Mouse (Mus musculus): Measurements from ENCODE around the gene Rnf141. TPM values are rescaled to one million over a fixed set of nuclear protein-coding genes. Genes with fewer than 3 reads are reported as not detected.
A peak's percentile ranks its signal among the peaks of the same experiment; 100 is the strongest.

The Rnf141 gene
- total RNA-seq, 2 experiments from 2014 or later = 20.1 to 21.4 TPM

DNA sequence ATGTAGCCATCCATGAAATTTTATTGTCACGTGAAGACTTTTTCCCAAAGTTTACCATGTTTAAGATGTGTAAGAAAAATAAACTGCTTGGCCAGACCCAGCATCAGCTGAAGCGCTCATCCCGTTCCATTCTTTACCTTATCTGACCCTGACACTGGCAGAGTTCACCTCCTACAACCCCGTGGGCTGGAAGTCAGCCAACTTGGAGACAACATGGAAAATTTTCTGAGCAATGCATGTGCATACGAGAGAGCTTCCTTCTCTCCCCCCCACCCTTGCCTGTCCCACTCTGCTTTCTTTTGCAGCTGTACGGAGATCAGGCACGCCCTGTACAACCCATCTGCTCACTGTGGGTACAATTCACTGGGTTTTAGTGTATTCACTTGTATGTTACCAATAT is 62.1 kb downstream of the Rnf141 start:
- peak overlapping the region; percentile 77 for H3K27ac ChIP-seq
- intact Hi-C loops (cut with DNase I) = no loop called here
- no peak overlapping the region for H3K4me3 ChIP-seq
- TF ChIP-seq CTCF (IDR thresholded peaks at IDR 0.05) = no peak
- no peak for DNase-seq

DNA sequence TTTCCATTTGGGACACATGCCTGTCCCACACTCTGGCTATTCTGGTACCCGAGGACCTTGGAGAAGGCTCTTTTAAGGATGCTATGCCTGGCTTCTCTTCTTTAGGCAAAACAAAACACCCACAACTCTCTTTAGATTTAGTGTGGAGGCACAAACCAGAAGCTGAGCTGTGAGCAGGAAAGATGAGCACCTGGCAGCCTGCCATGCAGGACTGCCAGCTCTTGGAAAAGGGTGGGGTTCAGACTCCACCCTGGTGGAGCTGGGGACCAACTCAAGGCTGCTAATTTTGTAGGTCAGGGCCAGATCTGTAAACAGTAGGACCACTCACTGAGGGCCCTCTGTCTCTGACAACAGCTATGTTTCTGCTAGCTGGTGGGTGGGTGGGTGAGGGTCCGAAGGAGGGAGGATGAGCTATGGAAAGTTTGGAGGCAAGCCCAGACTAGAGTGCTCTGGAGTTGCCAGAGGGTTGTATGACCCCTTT is 63.0 kb downstream of the Rnf141 start:
- no peak for TF ChIP-seq CTCF (IDR thresholded peaks at IDR 0.05)
- Histone ChIP-seq H3K27ac (peak overlapping the region; percentile 77), H3K4me3 (no peak overlapping the region)
- DNase-seq = peak; percentile 76
- intact Hi-C loops (cut with DNase I) = no loop called here

DNA sequence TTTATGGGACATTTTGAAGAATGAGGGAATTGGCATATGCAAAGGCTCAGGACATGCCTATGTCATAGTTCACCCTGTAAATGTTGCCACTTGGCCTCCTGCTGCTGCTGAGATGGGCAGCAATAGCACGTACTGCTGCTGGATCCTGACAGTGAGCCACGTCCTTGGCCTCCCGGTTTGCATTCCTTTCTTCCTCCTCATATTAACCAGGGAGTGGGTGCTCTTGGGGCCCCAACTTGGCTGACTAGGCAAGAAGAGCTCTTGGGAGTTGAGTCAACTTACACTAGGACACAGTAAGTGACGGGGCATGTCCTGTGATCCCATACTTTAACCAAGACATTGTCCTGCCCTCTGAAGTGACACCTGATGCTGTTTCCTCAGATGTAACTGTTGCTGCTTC is 63.7 kb downstream of the Rnf141 start:
- Histone ChIP-seq H3K4me3 (no peak overlapping the region), H3K27ac (peak overlapping the region; percentile 77)
- no peak for DNase-seq
- TF ChIP-seq CTCF (IDR thresholded peaks at IDR 0.05) = no peak
- intact Hi-C loops (cut with DNase I) = no loop called here

DNA sequence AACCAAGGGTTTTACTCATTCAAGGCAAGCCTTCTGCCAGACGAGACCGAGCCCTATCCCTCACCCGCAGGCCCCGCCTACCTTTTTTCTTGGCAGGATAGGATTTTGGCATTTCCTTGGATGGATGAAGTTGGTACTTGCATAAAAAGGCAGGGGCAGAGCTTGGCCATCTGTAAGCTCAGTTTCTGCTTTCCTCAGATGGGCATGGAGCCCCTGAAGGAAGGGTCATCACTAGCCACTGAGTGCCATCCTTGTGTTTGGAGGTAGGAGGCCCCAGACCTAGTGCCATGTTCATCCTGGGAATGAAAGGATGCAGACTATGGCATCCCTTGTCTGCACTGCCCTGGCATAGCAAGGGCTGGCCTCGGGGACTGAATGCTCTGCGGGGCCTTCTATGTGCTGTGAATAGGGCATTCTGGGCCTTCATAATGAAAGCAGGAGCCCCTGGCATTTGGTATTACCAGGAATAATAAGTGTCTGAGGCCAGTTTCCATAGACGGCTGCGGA is 64.6 kb downstream of the Rnf141 start:
- intact Hi-C loops (cut with DNase I) = no loop called here
- TF ChIP-seq CTCF (IDR thresholded peaks at IDR 0.05) = no peak
- no peak overlapping the region for H3K27ac ChIP-seq

DNA sequence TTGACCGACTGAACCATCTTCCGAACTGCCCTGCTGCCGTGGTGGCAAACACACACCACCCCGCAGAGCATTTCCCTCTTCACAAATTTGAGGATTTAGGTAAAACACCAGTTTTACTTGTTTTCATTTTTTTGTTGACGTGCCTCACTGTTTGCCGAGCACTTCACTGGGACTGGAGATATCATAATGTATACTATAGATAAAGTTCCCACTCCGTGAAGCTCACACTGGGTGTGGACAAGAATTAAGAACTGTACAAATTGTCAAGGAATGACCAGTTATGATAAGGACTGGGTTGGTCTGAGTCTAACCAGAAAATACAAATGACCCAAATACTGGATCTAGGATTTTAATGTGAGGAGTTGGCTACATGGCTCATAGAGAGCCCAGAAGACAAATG is 65.3 kb downstream of the Rnf141 start:
- intact Hi-C loops (cut with DNase I) = no loop called here
- TF ChIP-seq CTCF (IDR thresholded peaks at IDR 0.05) = no peak
- peak overlapping the region; percentile 20; the same call in 1 of the 2 replicates for H3K27ac ChIP-seq
- DNase-seq = no peak
- no peak overlapping the region for H3K4me3 ChIP-seq

More for the DNA sequence above, 64.6 kb downstream of the Rnf141 start:
- no peak overlapping the region for H3K4me3 ChIP-seq
- DNase-seq = no peak

DNA sequence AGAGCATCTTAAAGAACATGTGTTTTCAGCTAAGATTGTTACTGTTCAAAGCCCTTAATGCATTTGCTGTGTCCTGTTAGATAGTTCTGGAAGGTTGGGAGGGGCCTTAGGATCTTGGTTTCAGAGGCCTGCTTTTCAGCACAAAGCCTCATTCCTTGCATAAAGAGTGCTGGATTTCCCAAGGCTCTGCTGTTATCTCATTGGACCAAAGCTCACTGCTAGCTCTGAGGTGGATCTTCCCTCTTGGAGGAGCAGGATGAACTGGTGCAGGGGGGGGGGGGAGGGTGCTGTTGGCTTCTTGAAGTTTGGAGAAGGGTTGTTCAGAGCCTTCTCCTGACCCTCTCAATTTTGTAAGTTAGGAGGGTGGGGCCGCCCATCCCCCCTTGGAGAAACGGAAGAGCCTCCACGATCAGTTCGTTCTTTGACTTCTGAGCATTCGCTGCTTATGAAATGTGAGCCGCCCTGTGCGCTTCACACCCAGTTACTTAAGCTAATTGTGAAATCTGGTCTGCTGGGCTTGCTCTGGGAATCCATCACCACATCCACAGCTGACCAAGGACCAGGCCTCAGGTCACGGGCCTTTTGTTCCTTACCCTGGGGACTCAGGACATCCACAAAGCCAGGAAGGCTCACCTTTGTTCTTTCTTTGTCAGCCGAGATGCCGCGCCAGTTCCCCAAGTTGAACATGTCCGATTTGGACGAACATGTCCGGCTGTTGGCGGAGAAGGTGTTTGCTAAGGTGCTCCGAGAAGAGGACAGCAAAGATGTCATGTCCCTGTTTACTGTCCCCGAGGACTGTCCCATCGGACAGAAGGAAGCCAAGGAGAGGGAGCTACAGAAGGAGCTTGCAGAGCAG is 66.9 kb downstream of the Rnf141 start:
- Histone ChIP-seq H3K27ac (peak overlapping the region; percentile 28), H3K4me3 (no peak overlapping the region; the same call in 1 of the 2 replicates)
- DNase-seq = no peak
- intact Hi-C loops (cut with DNase I) = no loop called here
- TF ChIP-seq CTCF (IDR thresholded peaks at IDR 0.05) = no peak

DNA sequence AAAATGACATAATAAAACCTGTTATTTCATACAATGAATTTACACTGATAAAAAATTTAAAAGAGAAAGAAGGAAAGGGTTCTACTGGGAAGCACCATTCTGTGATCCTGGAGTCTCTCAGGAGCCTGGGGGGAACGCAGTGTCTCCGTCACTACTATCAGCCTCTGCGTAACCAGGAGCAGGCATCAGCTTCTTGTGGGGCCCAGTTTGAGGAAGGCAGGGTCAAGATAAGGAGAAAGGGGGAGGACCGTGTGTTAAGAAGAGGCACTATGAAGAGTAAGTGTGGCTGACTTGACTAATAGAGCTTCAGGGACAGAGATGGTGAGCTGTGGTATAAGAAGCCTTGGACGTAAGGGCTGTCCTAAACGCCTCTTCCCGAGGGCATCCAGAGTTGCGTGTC is 69.6 kb downstream of the Rnf141 start:
- no peak for TF ChIP-seq CTCF (IDR thresholded peaks at IDR 0.05)
- intact Hi-C loops (cut with DNase I) = no loop called here
- DNase-seq = no peak
- Histone ChIP-seq H3K4me3 (no peak overlapping the region), H3K27ac (no peak overlapping the region)

DNA sequence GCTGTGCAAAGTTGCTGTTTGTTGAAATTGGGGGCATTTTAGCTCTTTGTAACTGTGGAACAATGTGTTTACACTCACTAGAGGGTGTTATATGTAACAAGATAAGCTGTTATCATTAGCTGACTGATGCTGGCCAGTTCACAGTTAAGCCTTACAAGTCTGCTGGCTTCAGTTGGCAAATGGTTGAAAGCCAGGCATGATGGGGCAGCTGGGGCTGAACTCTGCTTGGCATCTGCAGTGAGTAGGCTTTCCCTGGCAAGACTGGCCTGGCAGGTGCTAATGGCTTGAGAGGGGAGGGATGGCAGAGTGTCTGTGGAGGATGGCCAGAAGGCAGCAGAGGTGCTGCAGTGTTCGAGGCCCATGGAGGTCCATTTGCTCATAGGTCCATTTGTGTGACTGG is 70.2 kb downstream of the Rnf141 start:
- Histone ChIP-seq H3K27ac (peak overlapping the region; percentile 81), H3K4me3 (peak overlapping the region; percentile 56)
- intact Hi-C loops (cut with DNase I) = no loop called here
- peak; percentile 88 for DNase-seq
- TF ChIP-seq CTCF (IDR thresholded peaks at IDR 0.05) = no peak

DNA sequence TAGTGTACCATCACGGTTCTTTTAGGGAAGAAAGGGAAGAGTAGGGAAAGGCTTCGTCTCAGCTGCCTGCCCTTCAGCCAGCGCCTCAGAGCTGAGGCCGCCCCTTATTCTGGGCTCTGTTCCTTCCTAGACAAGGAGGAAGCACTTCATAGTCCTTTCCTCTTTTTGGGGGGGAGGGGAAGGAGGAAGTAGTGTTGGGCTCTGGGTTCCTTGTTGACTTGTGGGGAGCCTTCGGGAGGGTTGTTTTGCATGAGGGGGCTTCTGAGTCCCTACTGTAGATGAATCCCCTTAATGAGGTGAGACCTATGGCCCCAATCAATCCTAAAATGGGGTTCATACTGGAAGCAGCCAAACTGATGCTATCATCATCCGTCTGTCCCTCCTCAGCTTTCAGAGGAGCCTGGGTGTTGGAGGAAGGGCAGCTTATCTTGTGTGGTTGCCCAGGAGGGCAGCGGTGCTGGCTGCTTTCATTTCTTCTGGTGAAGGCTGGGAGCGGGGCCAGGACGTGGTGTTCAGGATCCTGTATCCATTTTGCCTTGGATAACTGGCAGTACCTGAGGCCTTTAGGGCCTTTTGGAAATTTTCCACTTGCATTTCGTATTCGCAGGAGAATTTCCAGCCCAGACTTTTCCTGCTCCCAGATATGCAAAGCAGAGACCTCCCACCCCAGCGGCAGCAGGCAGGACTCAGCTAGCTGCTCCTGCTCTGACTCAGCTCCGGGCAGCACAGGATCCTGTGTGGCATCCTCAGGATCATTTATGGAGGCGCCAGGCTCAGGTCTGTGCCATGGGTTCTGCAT is 70.9 kb downstream of the Rnf141 start:
- Histone ChIP-seq H3K4me3 (peak overlapping the region; percentile 56), H3K27ac (peak overlapping the region; percentile 81)
- no peak for TF ChIP-seq CTCF (IDR thresholded peaks at IDR 0.05)
- peak; percentile 83 for DNase-seq
- intact Hi-C loops (cut with DNase I) = no loop called here

DNA sequence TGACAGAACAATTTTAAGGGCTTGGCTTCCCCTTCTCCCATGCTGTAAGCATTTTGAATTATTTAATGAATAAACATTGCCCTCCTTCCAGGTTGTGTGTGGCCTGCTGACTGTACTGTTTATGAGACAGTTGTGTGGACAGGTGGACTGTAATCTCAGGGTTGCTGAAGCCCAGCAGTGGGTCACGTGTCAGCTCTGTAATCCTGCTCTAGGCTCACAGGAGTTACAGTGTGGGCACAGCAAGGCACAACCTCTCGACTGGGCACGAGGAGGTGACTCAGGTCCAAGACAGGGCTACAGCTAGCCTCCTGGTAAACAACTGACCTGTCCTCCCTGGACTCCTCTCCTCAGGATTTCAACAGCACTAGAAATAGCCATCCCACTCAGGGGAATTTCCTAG is 71.9 kb downstream of the Rnf141 start:
- DNase-seq = peak; percentile 65
- peak overlapping the region; percentile 56; the same call in 1 of the 2 replicates for H3K4me3 ChIP-seq
- intact Hi-C loops (cut with DNase I) = no loop called here
- peak overlapping the region; percentile 81 for H3K27ac ChIP-seq
- TF ChIP-seq CTCF (IDR thresholded peaks at IDR 0.05) = no peak

DNA sequence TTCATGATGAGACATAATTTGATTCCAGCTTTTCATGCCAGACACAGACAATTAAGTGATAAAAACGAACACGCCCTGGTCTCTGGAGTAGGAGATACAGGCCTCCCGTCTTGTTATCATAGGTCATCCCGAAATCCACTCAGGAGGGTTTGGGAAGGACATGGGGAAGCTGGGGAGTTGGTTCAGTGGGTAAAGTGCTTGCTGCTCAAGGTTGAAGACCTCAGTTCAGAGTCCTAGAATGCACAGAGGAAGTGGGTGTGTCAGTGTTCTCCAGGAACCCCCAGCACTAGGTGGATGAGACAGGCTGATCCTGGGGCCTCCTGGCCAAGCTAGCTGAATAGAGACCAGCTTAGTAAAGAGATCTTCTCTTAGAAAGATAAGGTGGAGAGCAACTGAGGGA is 73.3 kb downstream of the Rnf141 start:
- DNase-seq = no peak
- Histone ChIP-seq H3K27ac (peak overlapping the region; percentile 81; the same call in 1 of the 2 replicates), H3K4me3 (no peak overlapping the region)
- intact Hi-C loops (cut with DNase I) = no loop called here
- no peak for TF ChIP-seq CTCF (IDR thresholded peaks at IDR 0.05)

DNA sequence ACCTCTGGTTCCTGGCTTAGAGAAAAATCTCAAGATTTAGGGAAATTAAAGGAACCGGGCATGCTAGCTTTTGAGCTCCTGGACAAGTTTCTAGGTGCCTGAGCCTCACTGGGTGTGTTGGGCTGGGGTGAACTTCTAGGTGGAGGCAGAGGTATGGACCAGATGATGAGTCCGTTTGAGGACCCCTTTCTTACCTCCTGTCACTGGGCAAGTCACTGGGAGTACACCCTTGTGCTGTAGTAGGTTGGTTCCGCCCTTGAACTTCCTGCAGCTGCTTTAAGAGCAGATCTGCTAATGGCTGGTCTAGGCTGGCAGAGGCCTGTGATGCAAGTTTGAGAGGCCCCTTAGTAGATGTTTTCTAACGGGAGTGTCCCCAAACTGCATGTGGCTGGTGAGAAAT is 75.2 kb downstream of the Rnf141 start:
- Histone ChIP-seq H3K27ac (peak overlapping the region; percentile 90), H3K4me3 (peak overlapping the region; percentile 89)
- DNase-seq = no peak
- TF ChIP-seq CTCF (IDR thresholded peaks at IDR 0.05) = no peak
- intact Hi-C loops (cut with DNase I) = loop anchor here (5.0 kb wide), 1 partner anchor 42 kb away; no protein-coding TSS in a partner anchor

Data from gastrocnemius, adult 2 months (tissue).